Mouse (Mus musculus): ENCODE results near the gene Zfp691. TPM values are rescaled to one million over a fixed set of nuclear protein-coding genes. Genes with fewer than 3 reads are reported as not detected.

The Zfp691 gene
- polyA plus RNA-seq, 1 experiment, result 8.1 TPM

- Histone ChIP-seq H3K4me1 (ENCODE audit: control insufficient read depth, insufficient read depth, low read length) (peaks cover 1% of the 10 kb centered on the region; the same call in 1 of the 2 replicates), H3K27ac (ENCODE audit: insufficient read depth, low read length) (no peak overlapping the region), H3K4me3 (ENCODE audit: insufficient read depth, low read length) (no peak overlapping the region)
- no peak for TF ChIP-seq POLR2A (IDR thresholded peaks at IDR 0.05; ENCODE audit: extremely low read depth, insufficient read depth, low read length)
- no peak for TF ChIP-seq CTCF (IDR thresholded peaks at IDR 0.05; ENCODE audit: extremely low read depth, insufficient read depth, low read length)
Measured at GRCm38 (mm10) chr4:119191273-119191672, 17.3 kb upstream of the Zfp691 start.

- H3K27ac ChIP-seq (ENCODE audit: insufficient read depth, low read length), result no peak overlapping the region
- no peak overlapping the region for H3K4me3 ChIP-seq (ENCODE audit: insufficient read depth, low read length)
- no peaks in the 10 kb centered on the region for H3K4me1 ChIP-seq (ENCODE audit: control insufficient read depth, insufficient read depth, low read length)
- no peak for TF ChIP-seq POLR2A (IDR thresholded peaks at IDR 0.05; ENCODE audit: extremely low read depth, insufficient read depth, low read length)
- no peak for TF ChIP-seq CTCF (IDR thresholded peaks at IDR 0.05; ENCODE audit: extremely low read depth, insufficient read depth, low read length)
Measured at GRCm38 (mm10) chr4:119190618-119191017, 16.6 kb upstream of the Zfp691 start.

GRCm38 (mm10) chr4:119189864-119190263 lies 15.9 kb upstream of the Zfp691 start, which contains the start of gene Ermap:
TSS of gene Ermap (minus strand) at chr4:119190011.
- Histone ChIP-seq H3K4me3 (ENCODE audit: insufficient read depth, low read length) (no peak within 1 kb of the TSS), H3K27ac (ENCODE audit: insufficient read depth, low read length) (no peak within 1 kb of the TSS), H3K4me1 (ENCODE audit: control insufficient read depth, insufficient read depth, low read length) (no peaks in the 10 kb centered on the region)
- TF ChIP-seq CTCF (IDR thresholded peaks at IDR 0.05; ENCODE audit: extremely low read depth, insufficient read depth, low read length) (no peak), POLR2A (IDR thresholded peaks at IDR 0.05; ENCODE audit: extremely low read depth, insufficient read depth, low read length) (no peak)

GRCm38 (mm10) chr4:119189392-119189791 lies 15.4 kb upstream of the Zfp691 start:
- H3K27ac ChIP-seq (ENCODE audit: insufficient read depth, low read length), result no peak overlapping the region
- TF ChIP-seq CTCF (IDR thresholded peaks at IDR 0.05; ENCODE audit: extremely low read depth, insufficient read depth, low read length), result no peak
- no peak for TF ChIP-seq POLR2A (IDR thresholded peaks at IDR 0.05; ENCODE audit: extremely low read depth, insufficient read depth, low read length)
- H3K4me1 ChIP-seq (ENCODE audit: control insufficient read depth, insufficient read depth, low read length), result no peaks in the 10 kb centered on the region
- H3K4me3 ChIP-seq (ENCODE audit: insufficient read depth, low read length), result no peak overlapping the region

GRCm38 (mm10) chr4:119188060-119188785 lies 14.2 kb upstream of the Zfp691 start:
- H3K4me1 ChIP-seq (ENCODE audit: control insufficient read depth, insufficient read depth, low read length), result no peaks in the 10 kb centered on the region; the same call in 1 of the 2 replicates
- no peak overlapping the region for H3K4me3 ChIP-seq (ENCODE audit: insufficient read depth, low read length)
- TF ChIP-seq CTCF (IDR thresholded peaks at IDR 0.05; ENCODE audit: extremely low read depth, insufficient read depth, low read length), result peak; percentile 46
- TF ChIP-seq POLR2A (IDR thresholded peaks at IDR 0.05; ENCODE audit: extremely low read depth, insufficient read depth, low read length), result no peak
- no peak overlapping the region for H3K27ac ChIP-seq (ENCODE audit: insufficient read depth, low read length)

- Histone ChIP-seq H3K4me3 (ENCODE audit: insufficient read depth, low read length) (no peak overlapping the region), H3K27ac (ENCODE audit: insufficient read depth, low read length) (no peak overlapping the region), H3K4me1 (ENCODE audit: control insufficient read depth, insufficient read depth, low read length) (no peaks in the 10 kb centered on the region; the same call in 1 of the 2 replicates)
- TF ChIP-seq POLR2A (IDR thresholded peaks at IDR 0.05; ENCODE audit: extremely low read depth, insufficient read depth, low read length) (no peak), CTCF (IDR thresholded peaks at IDR 0.05; ENCODE audit: extremely low read depth, insufficient read depth, low read length) (no peak)
Measured at GRCm38 (mm10) chr4:119185771-119186170, 11.8 kb upstream of the Zfp691 start.

GRCm38 (mm10) chr4:119183525-119183924 lies 9.5 kb upstream of the Zfp691 start:
- TF ChIP-seq POLR2A (IDR thresholded peaks at IDR 0.05; ENCODE audit: extremely low read depth, insufficient read depth, low read length) (no peak), CTCF (IDR thresholded peaks at IDR 0.05; ENCODE audit: extremely low read depth, insufficient read depth, low read length) (no peak)
- no peaks in the 10 kb centered on the region; the same call in 1 of the 2 replicates for H3K4me1 ChIP-seq (ENCODE audit: control insufficient read depth, insufficient read depth, low read length)
- no peak overlapping the region for H3K27ac ChIP-seq (ENCODE audit: insufficient read depth, low read length)
- no peak overlapping the region for H3K4me3 ChIP-seq (ENCODE audit: insufficient read depth, low read length)

- H3K27ac ChIP-seq (ENCODE audit: insufficient read depth, low read length), result 0 out of 2 replicates have a peak overlapping the region, but pooled peaks have one; percentile 53
- TF ChIP-seq CTCF (IDR thresholded peaks at IDR 0.05; ENCODE audit: extremely low read depth, insufficient read depth, low read length) (no peak), POLR2A (IDR thresholded peaks at IDR 0.05; ENCODE audit: extremely low read depth, insufficient read depth, low read length) (no peak)
Measured at GRCm38 (mm10) chr4:119181456-119181855, 7.5 kb upstream of the Zfp691 start.

GRCm38 (mm10) chr4:119180133-119180707 lies 6.2 kb upstream of the Zfp691 start:
- Histone ChIP-seq H3K4me1 (ENCODE audit: control insufficient read depth, insufficient read depth, low read length) (no peaks in the 10 kb centered on the region; the same call in 1 of the 2 replicates), H3K4me3 (ENCODE audit: insufficient read depth, low read length) (no peak overlapping the region), H3K27ac (ENCODE audit: insufficient read depth, low read length) (no peak overlapping the region)
- TF ChIP-seq POLR2A (IDR thresholded peaks at IDR 0.05; ENCODE audit: extremely low read depth, insufficient read depth, low read length) (no peak), CTCF (IDR thresholded peaks at IDR 0.05; ENCODE audit: extremely low read depth, insufficient read depth, low read length) (no peak)

More at GRCm38 (mm10) chr4:119181456-119181855, 7.5 kb upstream of the Zfp691 start:
- Histone ChIP-seq H3K4me3 (ENCODE audit: insufficient read depth, low read length) (no peak overlapping the region), H3K4me1 (ENCODE audit: control insufficient read depth, insufficient read depth, low read length) (no peaks in the 10 kb centered on the region; the same call in 1 of the 2 replicates)

GRCm38 (mm10) chr4:119178331-119178730 lies 4.3 kb upstream of the Zfp691 start:
- Histone ChIP-seq H3K4me3 (ENCODE audit: insufficient read depth, low read length) (no peak overlapping the region), H3K27ac (ENCODE audit: insufficient read depth, low read length) (no peak overlapping the region), H3K4me1 (ENCODE audit: control insufficient read depth, insufficient read depth, low read length) (no peaks in the 10 kb centered on the region)
- TF ChIP-seq POLR2A (IDR thresholded peaks at IDR 0.05; ENCODE audit: extremely low read depth, insufficient read depth, low read length) (no peak), CTCF (IDR thresholded peaks at IDR 0.05; ENCODE audit: extremely low read depth, insufficient read depth, low read length) (no peak)

Data from cortical plate, adult 2 months (tissue).